Mouse (Mus musculus): Measurements from ENCODE around the gene E2f2. TPM values are rescaled to one million over a fixed set of nuclear protein-coding genes. Genes with fewer than 3 reads are reported as not detected.

Gene E2f2
- 5.5 and 6.5 TPM in 2 replicates for polyA plus RNA-seq (2014; fragmentation: Nextera tagmentation; extraction: Ambion mirVana)

DNA sequence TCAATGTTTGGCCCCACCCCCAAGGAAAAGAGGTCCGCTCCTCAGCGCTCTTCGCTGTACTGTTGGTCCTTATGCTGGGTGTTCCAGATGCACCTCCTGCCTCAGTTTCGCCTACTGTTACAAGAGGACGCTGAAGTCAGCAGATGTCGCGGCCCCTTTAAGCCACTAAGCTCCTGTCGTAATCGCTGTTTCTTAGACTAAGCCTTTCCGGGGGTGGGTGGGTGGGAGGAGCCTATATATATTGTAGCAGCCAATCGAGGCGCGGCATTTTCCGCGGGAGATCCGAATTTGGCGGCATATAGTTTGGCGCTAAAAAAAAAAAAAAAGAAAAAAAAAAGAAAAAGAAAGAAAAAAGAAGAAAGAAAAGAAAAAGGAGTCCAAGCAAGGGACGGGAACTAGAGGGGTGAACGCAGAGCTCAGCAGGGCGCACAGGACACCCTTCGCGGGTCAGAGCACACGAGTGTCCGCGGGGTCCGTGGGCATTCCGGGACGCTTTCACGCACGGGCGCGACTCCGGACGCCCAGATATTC, at the start of gene E2f2:
Gene E2f2 (plus strand): TSS at position 384 of the 531 bp plus-strand sequence.
- H3K27ac ChIP-seq (ENCODE audit: low read depth): peak within 1 kb of the TSS; percentile 77
- DNase-seq (peak; percentile 93), ATAC-seq (ENCODE audit: insufficient read depth) (peak; percentile 67)
- H3K9ac ChIP-seq: peak within 1 kb of the TSS; percentile 79
- no peaks in the 10 kb centered on the region for H3K27me3 ChIP-seq (ENCODE audit: insufficient read depth, low read length)
- peak within 1 kb of the TSS; percentile 98 for H3K4me2 ChIP-seq
- no peak for TF ChIP-seq CTCF (IDR thresholded peaks at IDR 0.05; ENCODE audit: low read depth)
- under 1% methylated on average over 35 of the region's 35 CpGs for WGBS
- H3K4me1 ChIP-seq (ENCODE audit: insufficient read depth): peaks cover 8% of the 10 kb centered on the region; the same call in 1 of the 2 replicates
- no peaks in the 10 kb centered on the region for H3K9me3 ChIP-seq (ENCODE audit: low read depth, low read length)
- H3K36me3 ChIP-seq (ENCODE audit: insufficient read depth): 0 out of 2 replicates have a peak, but pooled peaks cover 8% of the 10 kb centered on the region
- peak within 1 kb of the TSS; percentile 74 for H3K4me3 ChIP-seq (ENCODE audit: low read depth, low read length)

DNA sequence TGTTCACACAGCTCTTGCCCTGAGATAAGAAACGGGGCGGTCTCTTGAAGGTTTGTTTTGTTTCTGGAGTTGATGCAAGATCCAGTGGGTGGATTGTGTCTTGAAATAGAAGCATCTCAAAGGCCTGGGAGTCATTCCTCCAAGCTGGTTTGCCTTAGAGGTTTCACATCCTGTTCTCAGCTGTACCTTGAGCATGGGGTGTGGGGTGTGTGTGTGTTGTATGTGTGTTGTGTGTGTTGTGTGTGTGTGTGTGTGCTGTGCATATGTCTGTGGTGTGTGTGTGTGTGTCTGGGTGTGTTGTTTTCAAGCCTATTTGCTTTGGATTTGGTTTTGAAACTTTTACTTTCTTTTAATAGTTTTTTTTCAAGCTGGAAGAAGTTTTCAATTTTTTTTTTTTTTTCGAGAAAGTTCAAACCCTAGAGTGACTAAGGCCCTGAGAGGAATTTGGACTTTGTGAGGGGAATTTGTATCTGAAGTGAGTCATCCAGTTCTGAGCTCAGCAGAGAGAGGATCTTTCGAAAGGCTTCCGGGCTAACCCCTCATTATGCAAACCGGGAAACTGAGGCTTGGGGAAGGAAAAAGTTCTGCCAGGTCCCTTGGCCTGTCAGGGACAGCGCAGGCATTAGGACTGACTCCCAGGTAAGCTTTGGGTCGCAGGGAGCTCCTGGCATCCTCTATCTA, 48.9 kb upstream of the E2f2 start:
- Histone ChIP-seq H3K27ac (ENCODE audit: low read depth) (peak overlapping the region; percentile 37; the same call in 1 of the 2 replicates), H3K4me1 (ENCODE audit: insufficient read depth) (no peaks in the 10 kb centered on the region), H3K9me3 (ENCODE audit: low read depth, low read length) (no peaks in the 10 kb centered on the region), H3K27me3 (ENCODE audit: insufficient read depth, low read length) (no peaks in the 10 kb centered on the region), H3K9ac (no peak overlapping the region), H3K4me2 (no peak overlapping the region), H3K36me3 (ENCODE audit: insufficient read depth) (no peaks in the 10 kb centered on the region), H3K4me3 (ENCODE audit: low read depth, low read length) (no peak overlapping the region)
- 42% methylated on average over 8 of the region's 8 CpGs for WGBS
- DNase-seq (peak; percentile 27), ATAC-seq (ENCODE audit: insufficient read depth) (no peak)
- no peak for TF ChIP-seq CTCF (IDR thresholded peaks at IDR 0.05; ENCODE audit: low read depth)

DNA sequence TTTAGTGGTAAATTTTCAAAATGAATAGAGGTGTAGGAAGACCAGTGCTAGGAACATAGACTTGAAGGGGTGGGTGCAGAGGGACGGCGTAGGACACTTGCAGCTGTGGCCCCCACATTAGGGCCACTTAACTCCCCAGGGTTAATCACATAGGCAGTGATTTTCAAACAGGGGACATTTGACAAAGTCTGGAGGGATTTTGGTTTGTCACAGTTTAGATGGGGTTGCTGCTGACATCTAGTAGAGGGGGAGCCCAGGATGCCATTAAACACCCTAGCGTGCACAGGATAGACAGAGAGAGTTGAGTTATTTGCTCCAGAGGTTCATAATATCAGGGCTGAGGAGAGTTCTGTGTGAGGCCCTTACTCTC, 48.4 kb upstream of the E2f2 start:
- 89% methylated on average over 3 of the region's 3 CpGs for WGBS
- H3K36me3 ChIP-seq (ENCODE audit: insufficient read depth): no peaks in the 10 kb centered on the region
- H3K4me1 ChIP-seq (ENCODE audit: insufficient read depth): no peaks in the 10 kb centered on the region
- no peaks in the 10 kb centered on the region for H3K27me3 ChIP-seq (ENCODE audit: insufficient read depth, low read length)
- no peak for DNase-seq
- ATAC-seq (ENCODE audit: insufficient read depth): no peak
- no peak for TF ChIP-seq CTCF (IDR thresholded peaks at IDR 0.05; ENCODE audit: low read depth)
- H3K4me3 ChIP-seq (ENCODE audit: low read depth, low read length): no peak overlapping the region
- no peaks in the 10 kb centered on the region for H3K9me3 ChIP-seq (ENCODE audit: low read depth, low read length)
- no peak overlapping the region for H3K9ac ChIP-seq
- H3K4me2 ChIP-seq: no peak overlapping the region
- peak overlapping the region; percentile 37; the same call in 1 of the 2 replicates for H3K27ac ChIP-seq (ENCODE audit: low read depth)

DNA sequence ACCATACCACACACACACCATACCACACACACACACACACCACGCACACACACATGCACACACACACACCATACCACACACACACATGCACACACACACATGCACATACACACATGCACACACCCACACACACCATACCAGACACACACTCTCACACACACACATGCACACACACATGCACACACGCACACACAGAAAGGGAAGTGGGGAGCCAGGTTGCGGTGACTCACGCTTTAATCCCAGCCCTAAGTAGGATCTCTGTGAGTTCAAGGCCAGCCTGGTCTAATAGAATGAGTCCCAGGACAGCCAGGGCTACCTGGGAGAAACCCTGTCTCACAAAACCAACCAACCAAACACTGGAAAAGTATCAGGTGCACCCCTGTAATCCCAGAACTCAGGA, 47.6 kb upstream of the E2f2 start:
- 97% methylated on average over 4 of the region's 4 CpGs for WGBS
- DNase-seq: no peak
- Histone ChIP-seq H3K36me3 (ENCODE audit: insufficient read depth) (no peaks in the 10 kb centered on the region), H3K9me3 (ENCODE audit: low read depth, low read length) (no peaks in the 10 kb centered on the region), H3K4me1 (ENCODE audit: insufficient read depth) (no peaks in the 10 kb centered on the region), H3K27me3 (ENCODE audit: insufficient read depth, low read length) (no peaks in the 10 kb centered on the region), H3K9ac (no peak overlapping the region), H3K4me3 (ENCODE audit: low read depth, low read length) (no peak overlapping the region), H3K27ac (ENCODE audit: low read depth) (no peak overlapping the region), H3K4me2 (no peak overlapping the region)
- ATAC-seq (ENCODE audit: insufficient read depth): no peak
- no peak for TF ChIP-seq CTCF (IDR thresholded peaks at IDR 0.05; ENCODE audit: low read depth)

DNA sequence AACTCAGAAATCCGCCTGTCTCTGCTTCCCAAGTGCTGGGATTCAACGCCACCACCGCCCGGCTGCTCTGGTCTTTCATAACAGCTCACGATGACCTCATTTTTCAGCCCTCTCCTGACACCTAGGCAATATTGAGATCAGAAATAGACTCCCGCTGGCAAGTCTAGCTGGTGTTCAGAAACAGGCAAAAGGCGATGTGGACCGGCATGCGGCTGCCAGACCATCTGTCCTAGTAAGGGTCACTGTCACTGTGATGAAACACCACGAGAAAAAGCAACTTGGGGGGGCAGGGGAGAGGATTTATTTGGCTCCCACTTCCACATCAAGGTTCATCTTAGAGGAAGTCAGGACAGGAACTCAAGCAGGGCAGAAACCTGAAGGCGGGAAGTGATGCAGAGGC, 46.7 kb upstream of the E2f2 start:
- Histone ChIP-seq H3K27me3 (ENCODE audit: insufficient read depth, low read length) (no peaks in the 10 kb centered on the region), H3K4me3 (ENCODE audit: low read depth, low read length) (no peak overlapping the region), H3K9me3 (ENCODE audit: low read depth, low read length) (no peaks in the 10 kb centered on the region), H3K27ac (ENCODE audit: low read depth) (no peak overlapping the region), H3K36me3 (ENCODE audit: insufficient read depth) (no peaks in the 10 kb centered on the region), H3K9ac (no peak overlapping the region), H3K4me1 (ENCODE audit: insufficient read depth) (no peaks in the 10 kb centered on the region), H3K4me2 (no peak overlapping the region)
- TF ChIP-seq CTCF (IDR thresholded peaks at IDR 0.05; ENCODE audit: low read depth): no peak
- ATAC-seq (ENCODE audit: insufficient read depth) (no peak), DNase-seq (no peak)
- 67% methylated on average over 11 of the region's 11 CpGs for WGBS

DNA sequence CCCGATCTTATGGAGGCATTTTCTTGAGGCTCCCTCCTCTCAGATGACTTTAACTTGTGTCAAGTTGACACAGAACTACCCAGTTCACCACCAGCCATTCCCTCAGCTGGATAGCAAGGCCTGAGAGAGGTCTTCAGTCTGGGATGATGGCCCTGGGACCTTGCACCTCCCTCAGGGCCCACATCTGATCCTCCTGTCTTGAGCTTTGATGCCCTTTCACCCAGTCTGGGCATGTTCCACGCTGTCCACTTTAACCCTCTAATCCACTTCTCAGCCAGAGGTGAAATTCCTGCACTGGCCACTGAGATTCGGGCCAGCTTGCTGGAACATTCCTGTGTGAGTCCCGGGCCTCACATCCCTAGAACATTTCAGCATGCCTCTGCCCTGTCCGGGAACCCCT, 46.2 kb upstream of the E2f2 start:
- H3K27me3 ChIP-seq (ENCODE audit: insufficient read depth, low read length): no peaks in the 10 kb centered on the region

DNA sequence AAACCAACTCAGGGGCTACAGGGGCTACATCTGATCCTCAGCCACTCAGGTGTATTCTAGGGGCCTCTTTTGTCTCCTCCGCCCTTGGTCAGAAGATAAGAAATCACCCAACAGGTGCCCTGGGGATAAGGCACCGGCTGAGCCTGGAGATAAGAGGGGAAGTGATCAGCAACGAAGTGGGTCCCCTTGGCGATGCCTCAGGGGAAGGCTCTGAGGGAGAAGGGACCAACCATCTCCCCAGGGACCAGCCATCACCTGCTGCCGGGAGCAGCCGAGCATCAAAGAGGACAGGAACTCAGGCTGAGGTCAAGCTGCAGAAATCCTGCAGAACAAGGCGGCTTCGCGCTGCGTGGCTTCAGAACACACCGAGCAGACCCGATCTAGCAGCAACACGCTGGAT, 44.5 kb upstream of the E2f2 start:
- Histone ChIP-seq H3K4me2 (no peak overlapping the region), H3K36me3 (ENCODE audit: insufficient read depth) (no peaks in the 10 kb centered on the region), H3K9ac (no peak overlapping the region), H3K27me3 (ENCODE audit: insufficient read depth, low read length) (no peaks in the 10 kb centered on the region), H3K4me3 (ENCODE audit: low read depth, low read length) (no peak overlapping the region), H3K4me1 (ENCODE audit: insufficient read depth) (peaks cover under 1% of the 10 kb centered on the region; the same call in 1 of the 2 replicates), H3K9me3 (ENCODE audit: low read depth, low read length) (no peaks in the 10 kb centered on the region), H3K27ac (ENCODE audit: low read depth) (no peak overlapping the region)
- no peak for TF ChIP-seq CTCF (IDR thresholded peaks at IDR 0.05; ENCODE audit: low read depth)
- 51% methylated on average over 13 of the region's 13 CpGs for WGBS
- no peak for ATAC-seq (ENCODE audit: insufficient read depth)
- no peak for DNase-seq

More for the DNA sequence above, 46.2 kb upstream of the E2f2 start:
- no peak for DNase-seq
- 61% methylated on average over 5 of the region's 5 CpGs for WGBS
- Histone ChIP-seq H3K27ac (ENCODE audit: low read depth) (no peak overlapping the region), H3K4me2 (no peak overlapping the region), H3K9ac (no peak overlapping the region), H3K9me3 (ENCODE audit: low read depth, low read length) (no peaks in the 10 kb centered on the region), H3K4me3 (ENCODE audit: low read depth, low read length) (no peak overlapping the region), H3K4me1 (ENCODE audit: insufficient read depth) (no peaks in the 10 kb centered on the region), H3K36me3 (ENCODE audit: insufficient read depth) (no peaks in the 10 kb centered on the region)
- ATAC-seq (ENCODE audit: insufficient read depth): no peak
- no peak for TF ChIP-seq CTCF (IDR thresholded peaks at IDR 0.05; ENCODE audit: low read depth)
